Mouse (Mus musculus) bone marrow macrophage, adult 2 months (primary cell): ENCODE data around the gene Epb41l2. TPM values are rescaled to one million over a fixed set of nuclear protein-coding genes. Genes with fewer than 3 reads are reported as not detected.

Source experiments
- H3K27ac ChIP-seq: 2 replicates; pipeline ENCODE4 v1.5.1; 2012; ENCODE audit warnings: low read depth, low read length; ENCODE audit not compliant: insufficient read depth
- H3K4me1 ChIP-seq: 2 replicates; pipeline ENCODE4 v1.6.1; 2012; ENCODE audit warnings: low read length; ENCODE audit not compliant: control insufficient read depth, insufficient read depth
- H3K4me3 ChIP-seq: 2 replicates; pipeline ENCODE4 v1.5.1; 2012; ENCODE audit warnings: mild to moderate bottlenecking, low read length, moderate library complexity; ENCODE audit not compliant: insufficient read depth
- CTCF ChIP-seq: IDR thresholded peaks from 2 replicates; pipeline ENCODE4 v1.5.1; 2012; ENCODE audit warnings: low read depth, mild to moderate bottlenecking, low read length, moderate library complexity
- POLR2A ChIP-seq: IDR thresholded peaks from 2 replicates; pipeline ENCODE4 v1.6.1; 2012; ENCODE audit warnings: mild to moderate bottlenecking, low read depth, low read length, borderline replicate concordance
- polyA plus RNA-seq: library from polyadenylated mRNA; stranded (reverse); fragments of >200 nt; gene quantifications from 2 replicates; pipeline ENCODE4 v1.2.4, GENCODE M21; 2012; ENCODE audit not compliant: missing spikeins, insufficient read depth, insufficient read length

Gene Epb41l2
- polyA plus RNA-seq, 1 experiment = 97.2 TPM

GRCm38 (mm10) chr10:25536621-25537020 is 177.0 kb downstream of the Epb41l2 start:
- Histone ChIP-seq H3K4me1 (no peaks in the 10 kb centered on the region), H3K27ac (no peak overlapping the region), H3K4me3 (no peak overlapping the region)
- no peak for TF ChIP-seq POLR2A

DNA sequence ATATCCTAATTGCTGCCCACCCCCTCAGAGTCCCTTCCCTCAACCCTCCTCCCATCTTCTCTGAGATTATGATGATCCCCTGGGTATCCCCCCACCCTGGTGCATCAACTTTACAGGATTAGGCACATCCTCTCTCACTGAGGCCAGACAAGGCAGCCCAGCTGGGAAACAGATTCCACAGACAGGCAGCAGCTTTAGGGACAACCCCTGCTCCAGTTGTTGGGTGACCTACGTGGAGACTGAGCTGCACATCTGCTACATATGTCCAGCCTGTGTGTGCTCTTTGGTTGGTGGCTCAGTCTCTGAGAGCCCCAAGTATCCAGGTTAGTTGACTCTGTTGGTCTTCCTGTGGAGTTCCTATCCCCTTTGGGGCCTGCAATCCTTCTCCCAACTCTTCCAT is 179.1 kb downstream of the Epb41l2 start:
- H3K27ac ChIP-seq = no peak overlapping the region
- no peak for TF ChIP-seq CTCF
- TF ChIP-seq POLR2A = no peak
- no peaks in the 10 kb centered on the region for H3K4me1 ChIP-seq
- no peak overlapping the region for H3K4me3 ChIP-seq

- H3K4me3 ChIP-seq = no peak overlapping the region
- no peak overlapping the region for H3K27ac ChIP-seq
- TF ChIP-seq POLR2A (no peak), CTCF (no peak)
- no peaks in the 10 kb centered on the region for H3K4me1 ChIP-seq
Observed at GRCm38 (mm10) chr10:25539146-25539770, 179.7 kb downstream of the Epb41l2 start.

GRCm38 (mm10) chr10:25539771-25540168 is 180.2 kb downstream of the Epb41l2 start:
- no peak overlapping the region for H3K27ac ChIP-seq
- no peaks in the 10 kb centered on the region for H3K4me1 ChIP-seq
- TF ChIP-seq CTCF (no peak), POLR2A (no peak)

GRCm38 (mm10) chr10:25541097-25541496 is 181.5 kb downstream of the Epb41l2 start:
- no peak overlapping the region for H3K27ac ChIP-seq
- TF ChIP-seq POLR2A = no peak
- TF ChIP-seq CTCF = no peak
- no peak overlapping the region for H3K4me3 ChIP-seq
- H3K4me1 ChIP-seq = no peaks in the 10 kb centered on the region

More at GRCm38 (mm10) chr10:25539771-25540168, 180.2 kb downstream of the Epb41l2 start:
- no peak overlapping the region for H3K4me3 ChIP-seq

DNA sequence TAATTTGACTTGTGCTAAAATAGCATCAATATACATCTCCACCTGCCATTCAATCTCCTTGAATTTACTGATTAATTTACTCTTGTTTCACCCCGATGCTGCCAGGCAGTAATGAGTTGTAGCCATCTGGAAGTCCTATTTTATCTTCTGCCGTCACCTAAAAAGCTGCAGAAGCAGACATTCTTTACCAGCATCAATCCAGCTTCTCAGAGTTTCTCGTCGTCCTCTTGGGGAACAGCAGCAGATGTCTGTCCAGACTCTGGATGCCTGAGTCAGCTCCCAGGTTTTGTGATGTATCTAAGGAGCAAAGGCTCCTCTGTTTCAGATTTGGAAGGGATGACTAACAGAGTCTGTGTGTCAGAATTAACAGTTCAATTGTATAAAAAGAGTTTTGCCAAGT is 193.3 kb downstream of the Epb41l2 start:
- Histone ChIP-seq H3K4me3 (no peak overlapping the region), H3K4me1 (no peaks in the 10 kb centered on the region), H3K27ac (no peak overlapping the region)
- TF ChIP-seq CTCF (no peak), POLR2A (no peak)

DNA sequence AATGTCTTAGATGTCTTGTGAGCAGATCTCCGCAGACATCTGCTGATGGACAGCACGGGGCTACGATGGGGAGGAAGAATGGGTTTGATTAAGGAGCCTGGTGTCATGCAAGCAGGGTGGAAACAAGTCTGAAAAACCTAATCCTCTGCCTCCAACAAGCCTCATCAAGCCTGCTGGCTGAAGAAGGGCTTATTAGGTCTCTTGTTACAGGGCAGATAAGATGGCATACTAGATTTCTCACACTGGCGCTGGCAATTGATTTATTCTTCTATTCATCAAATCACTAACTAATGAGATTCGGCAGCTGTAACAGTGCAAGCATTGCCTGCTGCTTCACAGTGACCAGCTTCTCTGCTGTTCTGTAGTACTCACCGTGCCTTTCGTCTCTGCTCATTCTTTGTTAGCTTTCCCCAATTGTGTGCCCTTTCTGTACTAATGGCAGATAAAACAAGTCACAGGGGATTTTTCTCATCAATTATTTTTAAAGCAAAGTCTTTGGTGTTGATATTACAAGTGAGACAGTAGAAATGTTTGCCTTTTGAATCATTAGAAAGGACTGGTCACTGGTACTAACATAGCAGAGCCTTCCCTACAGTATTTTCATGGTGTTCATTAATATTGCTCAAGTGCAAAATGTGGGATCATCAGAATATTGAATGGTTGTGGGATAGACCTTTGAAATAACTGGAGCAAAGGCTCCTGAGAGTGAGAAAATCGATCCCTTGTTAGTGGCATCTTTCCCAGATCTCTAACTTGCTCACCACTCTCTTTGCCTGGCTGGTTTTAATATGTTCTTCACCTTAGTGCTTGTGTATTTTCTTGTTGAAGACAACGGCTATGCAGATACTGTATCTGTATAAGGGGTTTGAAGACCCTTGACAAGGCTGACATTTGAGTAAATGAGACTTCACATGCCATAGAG is 212.0 kb downstream of the Epb41l2 start:
- Histone ChIP-seq H3K27ac (no peak overlapping the region), H3K4me1 (no peaks in the 10 kb centered on the region), H3K4me3 (no peak overlapping the region)
- no peak for TF ChIP-seq POLR2A
- TF ChIP-seq CTCF = no peak

Other genes with a start within 250 kb of the Epb41l2 start
- gene Akap7, start 51.9 kb upstream of the Epb41l2 start, polyA plus RNA-seq = 16.9 and 26.0 TPM in 2 replicates
- not detected in 2 replicates for gene Smlr1, start 176.5 kb downstream of the Epb41l2 start, polyA plus RNA-seq